Mouse (Mus musculus): ENCODE results near the gene Akr1c19. TPM values are rescaled to one million over a fixed set of nuclear protein-coding genes. Genes with fewer than 3 reads are reported as not detected.
"Not testable (repeated sequence)": the region's sequence is repeated elsewhere in the genome, so short reads cannot be mapped to it uniquely, and the experiment has no call there.

The Akr1c19 gene
- polyA plus RNA-seq, 1 experiment = not detected

DNA sequence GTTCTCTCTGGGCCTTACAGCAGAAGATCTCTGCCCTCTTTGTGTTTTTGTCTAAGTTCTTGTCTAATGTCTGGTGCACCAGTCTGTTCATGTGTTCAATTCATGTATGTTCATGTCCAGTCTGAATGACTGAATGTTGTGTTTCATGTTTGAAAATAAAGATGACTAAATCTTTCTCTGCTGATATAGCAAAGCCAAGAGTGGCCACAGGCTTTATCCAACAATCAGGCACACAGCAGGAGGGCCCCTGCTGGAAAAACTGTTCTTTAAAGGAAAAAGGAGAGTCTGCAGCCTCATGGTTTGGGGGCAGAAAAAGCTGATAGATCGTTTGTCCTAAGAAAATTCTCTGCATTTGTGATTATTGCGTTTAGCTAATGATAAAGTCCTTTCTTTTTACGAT lies 16.2 kb upstream of the Akr1c19 start:
- no peaks in the 10 kb centered on the region for H3K27me3 ChIP-seq (replicated peaks)
- H3K36me3 ChIP-seq (replicated peaks; ENCODE audit: low read length) = no peaks in the 10 kb centered on the region
- TF ChIP-seq FLI1 (IDR thresholded peaks at IDR 0.05; ENCODE audit: low read length) (no peak), GATA1 (IDR thresholded peaks at IDR 0.05; ENCODE audit: borderline replicate concordance, low read length) (no peak)
- 0 out of 2 replicates have a peak, but pooled peaks cover 2% of the 10 kb centered on the region for H3K4me1 ChIP-seq
- H3K4me3 ChIP-seq (replicated peaks) = no peak overlapping the region
- H3K9me3 ChIP-seq = 0 out of 2 replicates have a peak, but pooled peaks cover 4% of the 10 kb centered on the region

DNA sequence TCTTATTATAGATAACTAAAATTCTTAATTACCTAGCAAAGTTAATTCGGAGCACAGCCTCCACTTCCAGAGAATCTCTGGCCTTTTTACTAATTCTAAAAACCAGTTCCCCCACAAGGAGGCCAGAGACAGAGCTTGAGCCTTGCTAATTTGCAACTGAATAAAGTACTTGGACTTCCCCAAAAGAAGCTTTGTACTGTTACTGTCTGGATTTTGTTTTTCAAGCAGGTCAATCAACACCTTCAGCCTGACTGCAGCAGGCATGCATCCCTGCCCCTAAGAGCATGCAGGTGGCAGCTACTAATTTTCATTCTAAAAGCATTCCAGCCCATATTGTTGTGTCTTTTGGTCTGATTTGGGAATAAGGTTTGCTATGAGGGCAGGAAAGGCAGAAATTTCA lies 13.0 kb upstream of the Akr1c19 start:
- H3K9me3 ChIP-seq; H3K27me3 ChIP-seq (replicated peaks); H3K4me1 ChIP-seq; H3K36me3 ChIP-seq (replicated peaks; ENCODE audit: low read length); H3K4me3 ChIP-seq (replicated peaks): not testable (repeated sequence)

DNA sequence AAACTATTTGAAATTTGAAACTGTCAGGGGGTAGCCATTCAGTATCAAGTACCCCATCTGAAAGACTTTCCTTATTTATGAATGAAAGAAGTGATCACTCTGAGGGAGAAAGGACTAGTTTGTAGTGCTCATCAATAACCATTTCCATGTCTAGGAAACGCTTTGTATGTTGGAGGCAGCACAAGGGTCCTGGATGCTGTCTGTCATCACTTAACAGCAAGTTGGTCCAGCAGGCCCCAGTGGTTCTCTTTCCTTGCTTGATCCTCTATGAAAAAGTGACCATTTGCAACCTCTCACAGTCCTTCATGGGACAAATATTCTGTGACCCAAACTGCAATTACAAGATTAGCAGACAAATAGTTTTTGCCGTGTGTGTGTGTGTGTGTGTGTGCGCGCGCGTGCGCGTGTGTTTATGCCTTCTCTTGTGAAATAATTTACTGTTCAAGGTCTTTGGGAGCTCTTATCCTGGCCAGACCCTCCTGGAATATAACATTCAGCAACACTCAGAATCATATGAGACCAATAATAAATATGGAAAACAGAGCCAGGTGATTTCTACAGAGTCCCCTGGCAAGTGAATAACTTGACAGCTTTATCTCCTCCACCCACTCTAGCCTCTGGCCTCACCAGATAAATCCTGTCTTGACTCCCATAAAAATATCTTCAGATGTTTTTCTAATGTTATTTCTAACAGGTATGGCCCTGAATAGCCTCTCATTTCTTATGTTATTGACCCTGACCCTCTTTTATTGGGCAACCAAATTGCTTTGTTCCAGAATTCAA lies 2.5 kb downstream of the Akr1c19 start:
- Histone ChIP-seq H3K4me1 (peaks cover 3% of the 10 kb centered on the region; the same call in 1 of the 2 replicates), H3K36me3 (replicated peaks; ENCODE audit: low read length) (no peaks in the 10 kb centered on the region), H3K4me3 (replicated peaks) (no peak overlapping the region), H3K27me3 (replicated peaks) (no peaks in the 10 kb centered on the region), H3K9me3 (no peaks in the 10 kb centered on the region)
- no peak for TF ChIP-seq GATA1 (IDR thresholded peaks at IDR 0.05; ENCODE audit: borderline replicate concordance, low read length)
- no peak for TF ChIP-seq FLI1 (IDR thresholded peaks at IDR 0.05; ENCODE audit: low read length)

DNA sequence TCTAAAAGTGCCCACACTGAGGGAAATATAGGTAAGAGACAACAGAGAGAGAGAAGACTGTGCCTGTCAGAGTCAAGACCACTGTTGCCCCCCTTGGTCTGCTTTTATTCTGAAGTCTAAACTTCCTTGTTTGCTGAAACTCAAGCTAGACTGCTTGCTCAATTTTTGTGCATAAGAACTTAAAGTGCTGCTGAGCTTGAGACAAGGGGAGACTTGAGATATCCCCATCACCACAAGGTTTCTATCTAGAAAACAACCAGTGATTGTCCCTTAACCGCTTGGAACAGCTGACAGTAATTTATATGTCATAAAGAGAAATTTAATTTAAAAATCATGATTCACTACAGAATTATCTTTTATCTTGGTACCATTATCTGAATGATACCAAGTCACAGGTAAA lies 4.6 kb downstream of the Akr1c19 start:
- Histone ChIP-seq H3K27me3 (replicated peaks) (no peaks in the 10 kb centered on the region), H3K36me3 (replicated peaks; ENCODE audit: low read length) (no peaks in the 10 kb centered on the region), H3K4me3 (replicated peaks) (no peak overlapping the region), H3K9me3 (no peaks in the 10 kb centered on the region), H3K4me1 (peaks cover 3% of the 10 kb centered on the region; the same call in 1 of the 2 replicates)
- TF ChIP-seq FLI1 (IDR thresholded peaks at IDR 0.05; ENCODE audit: low read length) = no peak
- no peak for TF ChIP-seq GATA1 (IDR thresholded peaks at IDR 0.05; ENCODE audit: borderline replicate concordance, low read length)

DNA sequence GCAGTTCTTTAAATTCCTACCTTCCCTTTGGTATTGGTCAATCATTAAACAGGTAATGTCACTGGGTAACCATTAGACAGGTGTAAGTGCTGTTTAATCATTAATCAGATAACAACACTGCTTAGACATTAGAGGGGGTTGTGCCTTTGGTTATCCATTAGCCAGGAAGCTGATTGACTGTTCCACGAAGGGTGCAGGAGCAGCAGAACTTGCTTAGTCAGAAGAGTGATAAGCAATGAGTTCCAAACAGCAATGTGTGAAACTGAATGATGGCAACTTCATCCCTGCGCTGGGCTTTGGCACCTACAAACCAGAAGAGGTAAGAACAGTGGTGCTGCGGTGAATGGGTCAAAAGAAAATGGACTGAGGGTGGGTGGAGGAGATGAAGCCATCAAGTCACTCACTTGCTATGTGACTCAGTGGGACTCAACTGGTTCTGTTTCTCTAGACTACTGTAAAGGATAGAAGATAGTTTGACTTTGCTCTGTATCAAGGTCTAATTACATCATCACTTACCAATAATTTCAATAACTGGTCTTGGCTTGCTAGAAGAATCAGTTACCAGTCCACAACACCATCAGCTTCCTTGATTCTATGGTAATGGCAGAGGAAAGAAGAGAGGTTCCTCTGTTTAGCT lies 5.2 kb downstream of the Akr1c19 start:
- no peaks in the 10 kb centered on the region for H3K9me3 ChIP-seq
- no peak overlapping the region for H3K4me3 ChIP-seq (replicated peaks)
- TF ChIP-seq GATA1 (IDR thresholded peaks at IDR 0.05; ENCODE audit: borderline replicate concordance, low read length) (no peak), FLI1 (IDR thresholded peaks at IDR 0.05; ENCODE audit: low read length) (no peak)
- no peaks in the 10 kb centered on the region for H3K36me3 ChIP-seq (replicated peaks; ENCODE audit: low read length)
- H3K27me3 ChIP-seq (replicated peaks) = no peaks in the 10 kb centered on the region
- H3K4me1 ChIP-seq = peaks cover under 1% of the 10 kb centered on the region; the same call in 1 of the 2 replicates

DNA sequence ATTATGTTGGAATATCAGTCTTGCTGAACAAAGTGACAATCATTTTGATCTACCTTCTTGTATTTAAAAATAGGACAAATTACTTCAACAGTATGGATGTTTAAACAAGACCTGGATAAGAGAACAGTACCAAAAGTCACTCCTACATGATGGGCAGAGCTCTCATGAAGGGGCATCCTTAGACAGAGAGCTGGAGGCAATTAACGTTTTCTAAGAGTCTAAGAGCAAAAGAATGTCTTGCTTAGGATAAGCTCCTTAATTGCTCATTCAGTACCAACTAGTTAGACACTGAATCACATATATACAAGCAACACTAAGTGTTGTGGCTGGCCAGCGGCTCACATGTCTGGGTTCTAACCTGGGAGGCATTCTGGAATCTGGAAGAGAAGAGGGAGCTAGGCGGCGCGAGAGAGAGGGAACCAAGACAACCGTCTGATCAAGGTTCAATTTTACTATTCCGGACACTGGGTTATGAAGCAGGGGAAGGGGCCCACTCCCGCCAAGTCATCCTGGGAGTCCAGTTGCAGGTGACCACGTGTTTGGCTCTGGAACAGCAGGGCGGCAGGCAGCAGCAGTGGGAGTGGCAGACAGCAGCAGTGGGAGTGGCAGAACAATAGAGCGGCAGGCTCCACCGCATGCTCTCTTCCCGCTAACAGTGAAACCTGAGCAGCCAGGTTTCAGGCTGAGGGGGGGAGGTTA lies 16.5 kb downstream of the Akr1c19 start:
- H3K9me3 ChIP-seq = no peaks in the 10 kb centered on the region
- H3K36me3 ChIP-seq (replicated peaks; ENCODE audit: low read length) = no peaks in the 10 kb centered on the region
- TF ChIP-seq FLI1 (IDR thresholded peaks at IDR 0.05; ENCODE audit: low read length) (no peak), GATA1 (IDR thresholded peaks at IDR 0.05; ENCODE audit: borderline replicate concordance, low read length) (no peak)
- H3K27me3 ChIP-seq (replicated peaks) = no peaks in the 10 kb centered on the region
- H3K4me1 ChIP-seq = 0 out of 2 replicates have a peak, but pooled peaks cover 2% of the 10 kb centered on the region
- H3K4me3 ChIP-seq (replicated peaks) = peak overlapping the region; percentile 14

DNA sequence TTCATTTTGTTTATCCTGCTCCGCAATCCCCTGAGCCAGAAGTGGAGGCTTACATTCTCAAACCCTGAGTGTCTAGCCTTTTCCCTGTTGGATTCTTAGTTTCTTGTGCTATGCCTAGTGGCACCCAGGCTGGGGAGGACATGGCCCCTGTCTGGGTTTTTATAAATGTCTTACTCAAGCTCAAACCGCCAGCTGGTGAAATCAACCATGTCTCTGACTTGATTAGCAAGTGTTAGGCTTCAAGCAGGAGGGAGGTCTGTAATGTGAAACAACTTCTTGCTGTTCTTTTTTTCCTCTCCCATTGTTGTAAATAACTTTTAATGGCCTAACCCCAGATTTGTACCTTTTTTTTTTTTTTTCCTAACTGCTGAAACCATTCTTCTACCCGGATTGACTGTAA lies 20.8 kb downstream of the Akr1c19 start:
- no peak for TF ChIP-seq FLI1 (IDR thresholded peaks at IDR 0.05; ENCODE audit: low read length)
- TF ChIP-seq GATA1 (IDR thresholded peaks at IDR 0.05; ENCODE audit: borderline replicate concordance, low read length) = no peak
- H3K36me3 ChIP-seq (replicated peaks; ENCODE audit: low read length) = no peaks in the 10 kb centered on the region
- H3K4me3 ChIP-seq (replicated peaks) = no peak overlapping the region
- 0 out of 2 replicates have a peak, but pooled peaks cover 2% of the 10 kb centered on the region for H3K4me1 ChIP-seq
- no peaks in the 10 kb centered on the region for H3K9me3 ChIP-seq
- no peaks in the 10 kb centered on the region for H3K27me3 ChIP-seq (replicated peaks)

DNA sequence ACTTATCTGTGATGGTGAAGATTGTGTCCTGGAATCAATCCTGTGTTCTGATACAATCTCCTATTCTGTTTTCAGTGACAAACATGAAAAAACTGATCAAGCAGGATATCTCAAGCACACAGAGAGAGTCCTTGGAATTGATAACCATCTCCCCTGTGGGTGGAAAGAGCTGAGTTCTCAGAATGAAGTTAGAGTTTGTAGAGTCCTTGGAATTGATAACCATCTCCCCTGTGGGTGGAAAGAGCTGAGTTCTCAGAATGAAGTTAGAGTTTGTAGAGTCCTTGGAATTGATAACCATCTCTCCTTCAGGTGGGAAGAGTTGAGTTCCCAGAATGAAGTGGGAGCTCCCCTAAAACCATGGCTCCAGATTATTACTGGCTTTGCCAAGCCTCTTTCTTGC lies 28.4 kb downstream of the Akr1c19 start:
- H3K27me3 ChIP-seq (replicated peaks); H3K36me3 ChIP-seq (replicated peaks; ENCODE audit: low read length); H3K4me3 ChIP-seq (replicated peaks); H3K9me3 ChIP-seq; H3K4me1 ChIP-seq: not testable (repeated sequence)

DNA sequence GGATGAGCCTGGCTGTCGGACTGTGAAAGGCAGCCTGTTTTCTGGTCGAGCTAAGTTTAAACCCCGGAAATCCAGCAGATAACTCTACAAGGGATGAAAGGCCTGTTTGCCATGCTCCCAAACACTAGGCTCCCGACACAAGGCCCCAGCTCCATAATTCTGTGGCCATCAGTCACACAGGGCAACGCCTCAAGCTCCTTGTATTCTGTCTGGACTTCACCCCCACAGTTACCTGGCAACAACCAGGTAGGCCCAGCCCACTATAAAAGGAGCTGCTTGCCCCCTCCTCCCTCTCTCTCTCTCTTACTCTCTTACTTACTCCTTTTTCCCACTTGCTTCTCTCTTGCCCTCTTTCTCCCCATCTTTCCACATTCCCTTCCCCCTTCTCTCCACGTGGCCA lies 28.8 kb downstream of the Akr1c19 start:
- no peaks in the 10 kb centered on the region for H3K36me3 ChIP-seq (replicated peaks; ENCODE audit: low read length)
- 0 out of 2 replicates have a peak, but pooled peaks cover 3% of the 10 kb centered on the region for H3K9me3 ChIP-seq
- no peaks in the 10 kb centered on the region for H3K27me3 ChIP-seq (replicated peaks)
- H3K4me1 ChIP-seq = no peaks in the 10 kb centered on the region
- H3K4me3 ChIP-seq (replicated peaks) = no peak overlapping the region
- no peak for TF ChIP-seq GATA1 (IDR thresholded peaks at IDR 0.05; ENCODE audit: borderline replicate concordance, low read length)
- no peak for TF ChIP-seq FLI1 (IDR thresholded peaks at IDR 0.05; ENCODE audit: low read length)

DNA sequence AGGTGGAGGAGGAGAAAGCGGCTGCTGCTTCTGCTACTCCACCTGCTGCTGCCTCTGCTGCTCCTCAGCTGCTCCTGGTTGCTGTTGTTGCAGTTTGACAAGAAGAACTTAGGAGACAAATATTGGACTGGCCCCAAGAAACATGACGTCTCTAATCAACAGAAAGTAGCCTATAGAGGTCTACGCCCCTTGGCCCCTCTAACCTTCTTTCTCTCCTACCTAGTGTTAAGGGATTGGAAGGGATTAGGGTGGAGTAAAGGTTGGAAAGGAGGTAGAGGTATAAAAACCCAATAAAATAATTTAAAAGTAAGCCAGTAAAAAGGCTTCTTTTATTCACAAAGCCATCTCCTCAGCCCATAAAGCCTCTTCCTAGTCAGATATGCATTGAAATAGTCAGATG lies 36.1 kb downstream of the Akr1c19 start:
- Histone ChIP-seq H3K4me3 (replicated peaks) (no peak overlapping the region), H3K27me3 (replicated peaks) (no peaks in the 10 kb centered on the region), H3K4me1 (no peaks in the 10 kb centered on the region), H3K9me3 (no peaks in the 10 kb centered on the region), H3K36me3 (replicated peaks; ENCODE audit: low read length) (no peaks in the 10 kb centered on the region)
- TF ChIP-seq GATA1 (IDR thresholded peaks at IDR 0.05; ENCODE audit: borderline replicate concordance, low read length) (no peak), FLI1 (IDR thresholded peaks at IDR 0.05; ENCODE audit: low read length) (no peak)

Data from megakaryocyte, embryonic 14.5 days (primary cell).